Mouse (Mus musculus) CH12.LX (cell line): ENCODE measurements around the gene Lekr1. TPM values are rescaled to one million over a fixed set of nuclear protein-coding genes. Genes with fewer than 3 reads are reported as not detected.
A peak's percentile ranks its signal among the peaks of the same experiment; 100 is the strongest.

Source experiments
- DNase-seq: peaks from one replicate; pipeline ENCODE4 v3.0.0-alpha.2; 2013; ENCODE audit errors: extremely low read depth
- H3K27ac ChIP-seq: 2 replicates; pipeline ENCODE4 v1.5.1; 2012; ENCODE audit warnings: low read depth, mild to moderate bottlenecking, control low read depth, moderate library complexity; ENCODE audit not compliant: insufficient read depth
- H3K27me3 ChIP-seq: replicated peaks from 2 replicates; pipeline ENCODE3; 2012; ENCODE audit warnings: inconsistent platforms
- H3K36me3 ChIP-seq, 2 experiments: replicated peaks in 1 of 2; 2 replicates each; pipeline versions ENCODE3 to v1.6.1; 2012; ENCODE audit warnings: inconsistent platforms in 1 of 2, low read length in 1 of 2, mild to moderate bottlenecking in 1 of 2, mixed read lengths in 1 of 2, moderate library complexity in 1 of 2; ENCODE audit not compliant: control insufficient read depth in 1 of 2, insufficient read depth in 1 of 2
- H3K4me1 ChIP-seq, 2 experiments: 2 replicates each; pipeline ENCODE4 v1.6.1; 2012; ENCODE audit warnings: inconsistent platforms in 1 of 2, moderate library complexity in 1 of 2; ENCODE audit not compliant: insufficient read depth in 2 of 2, control insufficient read depth in 1 of 2
- H3K4me2 ChIP-seq: 2 replicates; pipeline ENCODE4 v1.6.1; 2012; ENCODE audit warnings: low read depth, mild to moderate bottlenecking, control low read depth; ENCODE audit not compliant: poor library complexity, insufficient read depth, severe bottlenecking
- H3K4me3 ChIP-seq, 3 experiments: fragments of 150-350 bp in 1 of 3; sonication (generic) in 1 of 3; replicated peaks in 1 of 3; 2 replicates each; pipeline versions ENCODE3 to v1.5.1; 2011 to 2012; ENCODE audit warnings: low read depth in 2 of 3, low read length in 2 of 3, mild to moderate bottlenecking in 2 of 3, moderate library complexity in 2 of 3, control low read depth in 1 of 3, improper control_type of control experiment in 1 of 3, inconsistent platforms in 1 of 3, mixed read lengths in 1 of 3; ENCODE audit not compliant: poor library complexity in 1 of 3
- H3K79me2 ChIP-seq: replicated peaks from 2 replicates; pipeline ENCODE4 v1.6.1; 2012; ENCODE audit warnings: mild to moderate bottlenecking, moderate library complexity; ENCODE audit not compliant: control insufficient read depth, poor library complexity, insufficient read depth, severe bottlenecking; ENCODE audit errors: extremely low read depth
- H3K9ac ChIP-seq: 2 replicates; pipeline ENCODE4 v1.6.1; 2012; ENCODE audit warnings: low read depth, mild to moderate bottlenecking, control low read depth, moderate library complexity; ENCODE audit not compliant: insufficient read depth
- H3K9me3 ChIP-seq: replicated peaks from 2 replicates; pipeline ENCODE3; 2012; ENCODE audit warnings: low read length, inconsistent platforms, mixed read lengths
- CHD2 ChIP-seq: IDR thresholded peaks from 2 replicates; pipeline ENCODE4 v1.6.1; 2011; ENCODE audit warnings: low read length, improper control_type of control experiment
- CTCF ChIP-seq, 2 experiments: IDR thresholded peaks in 1 of 2; conservative IDR thresholded peaks in 1 of 2; 2 replicates each; pipeline ENCODE4 v1.5.1; 2011 to 2012; ENCODE audit warnings: low read depth in 2 of 2, low read length in 2 of 2, improper control_type of control experiment in 1 of 2, inconsistent platforms in 1 of 2, mild to moderate bottlenecking in 1 of 2, moderate library complexity in 1 of 2
- ETS1 ChIP-seq: conservative IDR thresholded peaks from 2 replicates; pipeline ENCODE4 v1.6.1; 2012; ENCODE audit warnings: low read depth, mild to moderate bottlenecking, inconsistent platforms, low read length, improper control_type of control experiment, moderate library complexity
- HCFC1 ChIP-seq: IDR thresholded peaks from 2 replicates; pipeline ENCODE4 v1.6.1; 2012; ENCODE audit warnings: low read depth, mild to moderate bottlenecking, inconsistent platforms, low read length, improper control_type of control experiment
- JUND ChIP-seq: conservative IDR thresholded peaks from 2 replicates; pipeline ENCODE4 v1.6.1; 2011; ENCODE audit warnings: low read depth, low read length, improper control_type of control experiment
- MAFK ChIP-seq: IDR thresholded peaks from 2 replicates; pipeline ENCODE4 v1.6.1; 2011; ENCODE audit warnings: low read length, improper control_type of control experiment; ENCODE audit not compliant: insufficient replicate concordance
- MAX ChIP-seq: IDR thresholded peaks from 2 replicates; pipeline ENCODE4 v1.6.1; 2011; ENCODE audit warnings: low read length, improper control_type of control experiment
- MEF2A ChIP-seq: IDR thresholded peaks from 2 replicates; pipeline ENCODE4 v1.6.1; 2014; ENCODE audit warnings: low read depth, mild to moderate bottlenecking, inconsistent platforms, low read length, improper control_type of control experiment, borderline replicate concordance
- MXI1 ChIP-seq: IDR thresholded peaks from 2 replicates; pipeline ENCODE4 v1.6.1; 2011; ENCODE audit warnings: mild to moderate bottlenecking, low read depth, low read length, improper control_type of control experiment
- MYC ChIP-seq: IDR thresholded peaks from 2 replicates; pipeline ENCODE4 v1.6.1; 2011; ENCODE audit warnings: low read depth, mild to moderate bottlenecking, improper control_type of control experiment, low read length
- PAX5 ChIP-seq: IDR thresholded peaks from 2 replicates; pipeline ENCODE4 v1.6.1; 2012; ENCODE audit warnings: low read length, inconsistent platforms, mixed read lengths
- POLR2A ChIP-seq: IDR thresholded peaks from 2 replicates; pipeline ENCODE4 v1.6.1; 2011; ENCODE audit warnings: low read depth, mild to moderate bottlenecking, improper control_type of control experiment, low read length
- POLR2AphosphoS2 ChIP-seq: IDR thresholded peaks from 2 replicates; pipeline ENCODE4 v1.6.1; 2011; ENCODE audit warnings: low read depth, low read length, improper control_type of control experiment
- SIN3A ChIP-seq: IDR thresholded peaks from 2 replicates; pipeline ENCODE4 v1.6.1; 2012; ENCODE audit warnings: low read length, improper control_type of control experiment, inconsistent platforms
- TCF12 ChIP-seq: IDR thresholded peaks from 2 replicates; pipeline ENCODE4 v1.6.1; 2014; ENCODE audit warnings: low read depth, mild to moderate bottlenecking, inconsistent platforms, low read length, improper control_type of control experiment
- USF1 ChIP-seq: IDR thresholded peaks from 2 replicates; pipeline ENCODE4 v1.6.1; 2014; ENCODE audit warnings: low read depth, mild to moderate bottlenecking, inconsistent platforms, low read length, improper control_type of control experiment
- USF2 ChIP-seq: conservative IDR thresholded peaks from 2 replicates; pipeline ENCODE4 v1.6.1; 2011; ENCODE audit warnings: low read depth, low read length, improper control_type of control experiment
- ZKSCAN1 ChIP-seq: IDR thresholded peaks from 2 replicates; pipeline ENCODE4 v1.6.1; 2012; ENCODE audit warnings: low read depth, inconsistent platforms, low read length, improper control_type of control experiment, borderline replicate concordance
- ZMIZ1 ChIP-seq: IDR thresholded peaks from 2 replicates; pipeline ENCODE4 v1.6.1; 2012; ENCODE audit warnings: low read depth, mild to moderate bottlenecking, inconsistent platforms, low read length, improper control_type of control experiment
- dilution Hi-C: fragments of 300-500 bp; cut with MboI; formaldehyde crosslinking; loops from 2 replicates; pipeline ENCODE4 v1.14.3; 2020; ENCODE audit warnings: low sequenced_read_pairs; ENCODE audit not compliant: extremely low pct_unique_long_range_greater_than_20kb, extremely low pct_ligation_motif_present
- in situ Hi-C: fragments of 300-500 bp; cut with MboI; formaldehyde crosslinking; loops from 3 replicates; pipeline ENCODE4 v1.14.3; 2019; ENCODE audit warnings: low sequenced_read_pairs, low pct_ligation_motif_present, low pct_unique_long_range_greater_than_20kb, mixed read lengths
- polyA plus RNA-seq: library from polyadenylated mRNA; unstranded; fragments of >175 nt; gene quantifications from 2 replicates; pipeline ENCODE4 v1.2.1, GENCODE M21; 2012; ENCODE audit warnings: low read depth; ENCODE audit not compliant: insufficient read length
- total RNA-seq, 2 experiments: library from RNA; depleted of rRNA; stranded (reverse); fragments of 300-350 nt in 1 of 2; fragments of >200 nt in 1 of 2; gene quantifications; 2 replicates each; pipeline ENCODE4 v1.2.3; 2012 to 2014

Lekr1 gene
- total and polyA plus RNA-seq, 3 experiments = 0.17 to 1.4 (median 0.47) TPM

- Histone ChIP-seq H3K4me1 (peaks cover 0 to 9% of the 10 kb centered on the region in 2 experiments; a peak in 2 of 4 replicates), H3K9me3 (no peaks in the 10 kb centered on the region), H3K79me2 (no peaks in the 10 kb centered on the region), H3K4me2 (no peak overlapping the region), H3K27ac (no peak overlapping the region), H3K36me3 (no peaks in the 10 kb centered on the region), H3K27me3 (peaks cover 20% of the 10 kb centered on the region), H3K4me3 (no peak overlapping the region), H3K9ac (no peak overlapping the region)
- dilution Hi-C loops (no loop called here), in situ Hi-C loops (loop anchor here (25.0 kb wide), 1 partner anchor 269 kb away; the partner anchor contains the start of gene Ssr3)
- TF ChIP-seq HCFC1 (no peak), ZMIZ1 (no peak), POLR2AphosphoS2 (no peak), ETS1 (no peak)
- no peak for DNase-seq
These were observed 9.6 kb upstream of the Lekr1 start for GRCm38 (mm10) chr3:65656451-65656850.

DNA sequence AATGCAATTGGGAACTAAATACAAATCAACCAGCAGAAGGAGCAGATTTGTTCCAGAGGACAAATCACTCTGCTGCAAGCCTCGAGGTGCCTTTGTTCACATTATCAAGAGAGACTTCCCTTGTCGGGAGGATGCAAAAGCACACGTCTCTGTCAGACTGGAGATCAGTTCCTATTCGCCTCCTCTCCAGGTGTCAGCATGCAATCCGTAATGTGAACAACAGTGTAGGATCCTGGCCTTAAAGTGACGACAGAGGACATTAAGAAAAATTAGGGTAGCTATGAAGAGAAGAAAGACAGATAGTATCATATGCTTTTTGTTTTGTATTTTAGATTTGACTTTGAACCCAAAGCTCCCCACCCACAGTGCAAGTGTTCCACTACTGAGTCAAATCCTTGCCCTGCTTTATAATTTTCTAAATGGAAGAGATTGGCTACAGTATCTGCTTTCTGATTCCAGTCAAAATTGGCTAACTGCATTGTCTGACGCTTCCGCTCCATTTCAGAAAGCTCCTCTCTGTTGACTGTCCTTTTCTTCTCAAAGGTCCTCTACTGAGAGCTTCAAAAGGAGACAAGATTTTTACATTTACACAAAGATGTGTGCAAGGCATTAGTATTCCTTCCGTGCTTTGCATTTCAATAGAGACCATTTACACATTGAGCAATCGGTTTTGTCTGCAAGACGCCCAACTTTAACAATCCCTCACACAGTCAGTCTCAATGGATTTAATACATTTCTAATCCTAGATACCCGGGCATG is 8.9 kb upstream of the Lekr1 start:
- Histone ChIP-seq H3K4me2 (no peak overlapping the region), H3K27ac (no peak overlapping the region), H3K9me3 (no peaks in the 10 kb centered on the region), H3K36me3 (no peaks in the 10 kb centered on the region), H3K9ac (no peak overlapping the region), H3K4me3 (no peak overlapping the region), H3K4me1 (peaks cover 0 to 11% of the 10 kb centered on the region in 2 experiments; a peak in 2 of 4 replicates), H3K79me2 (no peaks in the 10 kb centered on the region), H3K27me3 (peaks cover 20% of the 10 kb centered on the region)
- in situ Hi-C loops = loop anchor here (25.0 kb wide), 1 partner anchor 270 kb away; the partner anchor contains the start of gene Ssr3
- dilution Hi-C loops = no loop called here
- no peak for TF ChIP-seq MAFK
- no peak for TF ChIP-seq CTCF (conservative IDR thresholded peaks at IDR 0.05 in 1 of 2, IDR thresholded peaks at IDR 0.05 in 1 of 2; ENCODE audit: low read depth in 2 of 2, low read length in 2 of 2)
- TF ChIP-seq MYC = no peak
- no peak for TF ChIP-seq POLR2A
- no peak for TF ChIP-seq MXI1
- no peak for DNase-seq

DNA sequence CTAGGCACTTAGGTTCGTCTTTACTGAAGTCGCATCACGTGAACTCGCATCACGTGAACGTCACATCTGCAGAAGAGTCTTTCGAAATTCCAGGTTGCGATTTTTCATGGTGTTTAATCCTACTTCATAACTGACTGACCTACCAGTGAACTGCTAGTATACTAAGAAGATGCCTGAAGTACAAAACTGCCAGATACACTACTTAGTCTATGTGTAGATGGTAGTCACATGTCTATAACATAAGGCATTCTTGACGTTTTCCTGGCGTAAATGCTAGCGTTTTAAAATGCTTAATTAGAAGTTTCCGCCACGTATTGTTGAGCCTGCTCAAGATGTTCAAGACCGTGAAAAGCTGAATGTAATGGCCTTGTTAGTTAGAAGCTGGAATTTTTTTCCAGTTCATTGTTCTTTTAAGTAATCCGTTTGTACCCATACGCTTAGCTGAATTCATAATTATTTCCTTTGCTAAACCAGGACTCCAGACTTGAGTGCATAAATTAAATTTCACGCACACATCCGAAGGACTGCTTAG is 7.9 kb upstream of the Lekr1 start:
- H3K4me1 ChIP-seq = peaks cover under 1 to 19% of the 10 kb centered on the region in 2 experiments
- no peaks in the 10 kb centered on the region for H3K36me3 ChIP-seq
- peaks cover 20% of the 10 kb centered on the region for H3K27me3 ChIP-seq
- H3K27ac ChIP-seq = no peak overlapping the region
- H3K79me2 ChIP-seq = no peaks in the 10 kb centered on the region
- in situ Hi-C loops = loop anchor here (25.0 kb wide), 1 partner anchor 271 kb away; the partner anchor contains the start of gene Ssr3
- DNase-seq = no peak
- no peak overlapping the region for H3K4me3 ChIP-seq
- H3K9me3 ChIP-seq = no peaks in the 10 kb centered on the region
- dilution Hi-C loops = no loop called here
- H3K4me2 ChIP-seq = peak overlapping the region; percentile 35; the same call in 1 of the 2 replicates
- TF ChIP-seq ZMIZ1 (no peak), JUND (no peak), TCF12 (no peak), MEF2A (no peak), POLR2A (no peak), USF1 (no peak), HCFC1 (no peak), MXI1 (no peak), USF2 (no peak), MAX (no peak), PAX5 (no peak), CHD2 (no peak), SIN3A (no peak; the same call in 1 of the 2 replicates), ZKSCAN1 (no peak)
- H3K9ac ChIP-seq = no peak overlapping the region
